Mouse (Mus musculus) liver, adult 2 months (tissue): Measurements from ENCODE around the gene Bcl11b. TPM values are rescaled to one million over a fixed set of nuclear protein-coding genes. Genes with fewer than 3 reads are reported as not detected.

ENCODE experiments used
- DNase-seq: peaks from one replicate; pipeline ENCODE4 v3.0.0-alpha.2; 2011; ENCODE audit warnings: low read depth, low spot score; ENCODE audit errors: extremely low read depth
- H3K27ac ChIP-seq: fragments of 200-500 bp; replicated peaks from 2 replicates; pipeline ENCODE4 v1.5.1; 2012; ENCODE audit warnings: low read depth, mild to moderate bottlenecking, control low read depth, inconsistent platforms, low read length; ENCODE audit not compliant: insufficient read depth
- H3K27me3 ChIP-seq: fragments of 200-500 bp; 2 replicates; pipeline ENCODE4 v1.6.1; 2012; ENCODE audit warnings: mild to moderate bottlenecking, moderate library complexity, low read length, inconsistent platforms; ENCODE audit not compliant: control insufficient read depth, insufficient read depth
- H3K36me3 ChIP-seq: fragments of 200-500 bp; 2 replicates; pipeline ENCODE4 v1.6.1; 2012; ENCODE audit warnings: low read length, inconsistent platforms; ENCODE audit not compliant: control insufficient read depth, insufficient read depth
- H3K4me1 ChIP-seq: fragments of 200-500 bp; 2 replicates; pipeline ENCODE4 v1.6.1; 2011; ENCODE audit warnings: low read length; ENCODE audit not compliant: control insufficient read depth, insufficient read depth
- H3K4me3 ChIP-seq: fragments of 200-500 bp; 2 replicates; pipeline ENCODE4 v1.5.1; 2011; ENCODE audit warnings: low read depth, mild to moderate bottlenecking, control low read depth, low read length, moderate library complexity; ENCODE audit not compliant: insufficient read depth
- H3K79me2 ChIP-seq: fragments of 200-500 bp; 2 replicates; pipeline ENCODE4 v1.6.1; 2012; ENCODE audit warnings: inconsistent platforms, mild to moderate bottlenecking, low read length, moderate library complexity; ENCODE audit not compliant: control insufficient read depth, insufficient read depth
- H3K9ac ChIP-seq: fragments of 200-500 bp; 2 replicates; pipeline ENCODE4 v1.6.1; 2012; ENCODE audit warnings: low read depth, mild to moderate bottlenecking, control low read depth, inconsistent platforms, low read length
- CTCF ChIP-seq: fragments of 200-500 bp; IDR thresholded peaks from 2 replicates; pipeline ENCODE4 v1.5.1; 2011; ENCODE audit warnings: low read depth, low read length, control low read depth
- POLR2A ChIP-seq: fragments of 200-500 bp; IDR thresholded peaks from 2 replicates; pipeline ENCODE4 v1.6.1; 2011; ENCODE audit warnings: low read length, control low read depth; ENCODE audit not compliant: insufficient read depth; ENCODE audit errors: extremely low read depth
- WGBS: fragments of 180-500 bp; shearing (Covaris S2); methylation state at CpG from one replicate; pipeline ENCODE4 v1.1.7; 2018; 5-methylcytosine and 5-hydroxymethylcytosine counted together
- polyA plus RNA-seq: library from polyadenylated mRNA; depleted of rRNA; stranded (reverse); fragments of >200 nt; gene quantifications from 2 replicates; pipeline ENCODE4 v1.2.3, GENCODE M21; 2012
- total RNA-seq: library from RNA; depleted of rRNA; stranded (reverse); fragments of >200 nt; gene quantifications from 2 replicates; pipeline ENCODE4 v1.2.3, GENCODE M21; 2014

Gene Bcl11b
- total and polyA plus RNA-seq, 2 experiments = 0.18 to 0.39 TPM

- H3K27ac ChIP-seq = no peak overlapping the region
- H3K36me3 ChIP-seq = no peaks in the 10 kb centered on the region
- no peaks in the 10 kb centered on the region for H3K79me2 ChIP-seq
- WGBS = 25% methylated on average over 11 of the region's 11 CpGs
- 0 out of 2 replicates have a peak, but pooled peaks cover 2% of the 10 kb centered on the region for H3K27me3 ChIP-seq
- DNase-seq = no peak
- H3K4me1 ChIP-seq = no peaks in the 10 kb centered on the region
- H3K9ac ChIP-seq = no peak overlapping the region
- no peak overlapping the region for H3K4me3 ChIP-seq
- no peak for TF ChIP-seq POLR2A
These were observed 29.8 kb downstream of the Bcl11b start for GRCm38 (mm10) chr12:107973556-107974140.

GRCm38 (mm10) chr12:107971081-107971780 lies 32.2 kb downstream of the Bcl11b start:
- no peaks in the 10 kb centered on the region for H3K27me3 ChIP-seq
- no peak overlapping the region for H3K4me3 ChIP-seq
- H3K4me1 ChIP-seq = no peaks in the 10 kb centered on the region
- H3K9ac ChIP-seq = no peak overlapping the region
- no peak for DNase-seq
- TF ChIP-seq CTCF (no peak), POLR2A (no peak)
- H3K36me3 ChIP-seq = no peaks in the 10 kb centered on the region
- no peaks in the 10 kb centered on the region for H3K79me2 ChIP-seq
- no peak overlapping the region for H3K27ac ChIP-seq
- 82% methylated on average over 12 of the region's 12 CpGs for WGBS

GRCm38 (mm10) chr12:107970637-107971036 lies 32.8 kb downstream of the Bcl11b start:
- Histone ChIP-seq H3K36me3 (no peaks in the 10 kb centered on the region), H3K4me3 (no peak overlapping the region), H3K79me2 (no peaks in the 10 kb centered on the region), H3K4me1 (no peaks in the 10 kb centered on the region), H3K27me3 (no peaks in the 10 kb centered on the region), H3K27ac (no peak overlapping the region), H3K9ac (no peak overlapping the region)
- TF ChIP-seq POLR2A (no peak), CTCF (no peak)
- no peak for DNase-seq
- 60% methylated on average over 12 of the region's 12 CpGs for WGBS

- H3K4me3 ChIP-seq = no peak overlapping the region
- DNase-seq = no peak
- H3K36me3 ChIP-seq = no peaks in the 10 kb centered on the region
- no peak overlapping the region for H3K9ac ChIP-seq
- 62% methylated on average over 18 of the region's 18 CpGs for WGBS
- H3K27me3 ChIP-seq = no peaks in the 10 kb centered on the region
- H3K79me2 ChIP-seq = no peaks in the 10 kb centered on the region
- no peaks in the 10 kb centered on the region for H3K4me1 ChIP-seq
- TF ChIP-seq CTCF (no peak), POLR2A (no peak)
- no peak overlapping the region for H3K27ac ChIP-seq
These were observed 33.5 kb downstream of the Bcl11b start for GRCm38 (mm10) chr12:107969841-107970371.

GRCm38 (mm10) chr12:107969126-107969525 lies 34.3 kb downstream of the Bcl11b start:
- H3K79me2 ChIP-seq = no peaks in the 10 kb centered on the region
- H3K4me3 ChIP-seq = no peak overlapping the region
- H3K4me1 ChIP-seq = no peaks in the 10 kb centered on the region
- TF ChIP-seq POLR2A (no peak), CTCF (no peak)
- WGBS = 88% methylated on average over 8 of the region's 8 CpGs
- H3K36me3 ChIP-seq = no peaks in the 10 kb centered on the region
- no peak for DNase-seq
- H3K27ac ChIP-seq = no peak overlapping the region
- H3K9ac ChIP-seq = no peak overlapping the region
- no peaks in the 10 kb centered on the region for H3K27me3 ChIP-seq

- no peaks in the 10 kb centered on the region for H3K27me3 ChIP-seq
- no peak overlapping the region for H3K9ac ChIP-seq
- H3K4me1 ChIP-seq = no peaks in the 10 kb centered on the region
- H3K36me3 ChIP-seq = no peaks in the 10 kb centered on the region
- no peak for DNase-seq
- TF ChIP-seq POLR2A (no peak), CTCF (no peak)
- 78% methylated on average over 3 of the region's 3 CpGs for WGBS
- no peak overlapping the region for H3K4me3 ChIP-seq
- H3K79me2 ChIP-seq = no peaks in the 10 kb centered on the region
- H3K27ac ChIP-seq = no peak overlapping the region
These were observed 35.1 kb downstream of the Bcl11b start for GRCm38 (mm10) chr12:107968331-107968730.
